10 mouse cellular contexts compared by ENCODE assay signal in the genomic region with DNA sequence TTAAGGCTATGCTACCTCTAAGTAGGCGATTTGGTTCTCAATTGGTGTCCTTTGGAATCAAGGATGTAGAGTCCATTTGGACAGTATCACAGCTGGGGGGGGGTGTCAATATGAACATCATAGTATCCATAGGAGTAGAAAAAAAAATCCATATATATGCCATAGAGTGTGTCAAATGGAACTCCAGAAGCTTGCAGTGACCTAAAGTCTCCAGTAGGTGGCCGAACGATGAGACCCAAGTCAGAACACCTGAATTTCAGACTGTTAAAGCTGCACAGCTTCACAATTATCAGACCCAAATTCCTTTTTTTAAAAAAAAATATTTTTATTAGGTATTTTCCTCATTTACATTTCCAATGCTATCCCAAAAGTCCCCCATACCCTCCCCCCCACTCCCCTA. TPM values are rescaled to one million over a fixed set of nuclear protein-coding genes. Genes with fewer than 3 reads are reported as not detected.
DNase-seq lines count a peak whose midpoint lies in the region; ATAC-seq and TF ChIP-seq lines count a peak whose summit lies in the region.
"Had no signal": no experiment of that assay in that cellular context is flagged by ENCODE, and none has a peak within 500 bp of the region (broad histone marks: within the 10 kb centered on the region; RNA-seq: fewer than 3 reads in every experiment).

No protein-coding gene starts in this region.

- H3K4me3 ChIP-seq in heart, postnatal 0 days (ENCODE audit: low read depth, low read length): no peak overlapping the region
- no peak overlapping the region for H3K4me3 ChIP-seq in lung, postnatal 0 days (ENCODE audit: low read depth, low read length)
- H3K4me3 ChIP-seq: megakaryocyte, embryonic 14.5 days had no signal

- no peaks in the 10 kb centered on the region for H3K9me3 ChIP-seq in heart, postnatal 0 days (replicated peaks; ENCODE audit: control insufficient read depth, low read length)
- no peaks in the 10 kb centered on the region for H3K9me3 ChIP-seq in lung, postnatal 0 days (ENCODE audit: low read length)

- peaks cover 28% of the 10 kb centered on the region for H3K27me3 ChIP-seq in heart, postnatal 0 days (ENCODE audit: control insufficient read depth, insufficient read depth, low read length)
- no peaks in the 10 kb centered on the region for H3K27me3 ChIP-seq in lung, postnatal 0 days (replicated peaks; ENCODE audit: insufficient read depth, low read length)

- H3K36me3 ChIP-seq in heart, postnatal 0 days (replicated peaks; ENCODE audit: control insufficient read depth, insufficient read depth, low read length): no peaks in the 10 kb centered on the region
- no peaks in the 10 kb centered on the region for H3K36me3 ChIP-seq in lung, postnatal 0 days (ENCODE audit: insufficient read depth, low read length)
- H3K36me3 ChIP-seq: G1E had no signal

- H3K9ac ChIP-seq in heart, postnatal 0 days (replicated peaks; ENCODE audit: low read depth, low read length): no peak overlapping the region
- H3K9ac ChIP-seq in lung, postnatal 0 days (replicated peaks; ENCODE audit: low read depth): no peak overlapping the region

- TF ChIP-seq CTCF in heart, postnatal 0 days (IDR thresholded peaks at IDR 0.05; ENCODE audit: low read depth): peak; percentile 21; the same call in 1 of the 2 replicates
- TF ChIP-seq CTCF in lung, postnatal 0 days (IDR thresholded peaks at IDR 0.05): peak; percentile 62

- DNase-seq in heart, postnatal 0 days (ENCODE audit: low spot score): no peak
- no peak for DNase-seq in heart, adult 18-20 months
- DNase-seq in lung, postnatal 0 days (ENCODE audit: low spot score): no peak
- no peak for DNase-seq in lung, adult 18-20 months
- peak; percentile 54 for DNase-seq in ZHBTc4 (ENCODE audit: low read depth, low spot score)
- DNase-seq in kidney, postnatal 36 days: peak; percentile 16 to 46
- no peak for DNase-seq in gastrocnemius, postnatal 10 days
- no peak for DNase-seq in layer of hippocampus, postnatal 36 days

- H3K4me1 ChIP-seq in heart, postnatal 0 days (ENCODE audit: control insufficient read depth, insufficient read depth): no peaks in the 10 kb centered on the region
- no peaks in the 10 kb centered on the region for H3K4me1 ChIP-seq in lung, postnatal 0 days (ENCODE audit: insufficient read depth, low read depth, low read length)

- H3K27ac ChIP-seq in heart, postnatal 0 days (ENCODE audit: low read depth): no peak overlapping the region
- no peak overlapping the region for H3K27ac ChIP-seq in lung, postnatal 0 days (ENCODE audit: low read length)

- no peak overlapping the region for H3K4me2 ChIP-seq in heart, postnatal 0 days (ENCODE audit: low read depth, low read length)
- H3K4me2 ChIP-seq in lung, postnatal 0 days (replicated peaks; ENCODE audit: low read depth, low read length): no peak overlapping the region

- 57% methylated on average over 3 of the region's 3 CpGs for WGBS in heart, postnatal 0 days
- WGBS in lung, postnatal 0 days: 60% methylated on average over 3 of the region's 3 CpGs

- ATAC-seq in heart, postnatal 0 days (ENCODE audit: insufficient read depth, low read depth): no peak
- ATAC-seq in lung, postnatal 0 days: no peak

- TF ChIP-seq EP300 in heart, postnatal 0 days (IDR thresholded peaks at IDR 0.05; ENCODE audit: low read depth): no peak
- TF ChIP-seq EP300 in lung, postnatal 0 days (IDR thresholded peaks at IDR 0.05): no peak

RNA-seq across cellular contexts. Expression of a gene that starts 3.3 kb away (rescaled TPM):
- total RNA-seq in heart, postnatal 0 days (2014; rRNA removed; ENCODE audit: low replicate concordance): 1.3 and 8.2 TPM in 2 replicates
- 0.80 and 1.00 TPM in 2 replicates for polyA plus RNA-seq in heart, postnatal 0 days (2015; fragmentation: Nextera tagmentation; extraction: Ambion mirVana)
- 1 to 10 TPM; 1.2 to 1.5 TPM for total RNA-seq in heart, adult 18-20 months (2021)
- polyA plus RNA-seq in lung, postnatal 0 days (2015; fragmentation: Nextera tagmentation; extraction: Ambion mirVana): 0.42 and 0.43 TPM in 2 replicates
- 1 to 10 TPM; 2.7 to 3.5 TPM for total RNA-seq in gastrocnemius, postnatal 10 days (2021)
- total RNA-seq in layer of hippocampus, postnatal 36 days (2021): 10 to 100 TPM; 31.0 to 31.9 TPM
- total RNA-seq: G1E had no signal
- polyA plus RNA-seq: G1E had no signal

Comparison
In these comparisons a context has a peak if more than half of its experiments do, and no peak if none do; other contexts are left out.
1. DNase-seq: peak in ZHBTc4 (single experiment) and kidney, postnatal 36 days (2 of 2); none in heart, postnatal 0 days (single experiment), heart, adult 18-20 months (0 of 2), lung, postnatal 0 days (single experiment), lung, adult 18-20 months (0 of 2), gastrocnemius, postnatal 10 days (single experiment) and layer of hippocampus, postnatal 36 days (0 of 2).